In genomic region chr11:63460146-63460545, GRCm38 (mm10) we compare ENCODE assay signal across 23 mouse cellular contexts.
DNase-seq lines count a peak whose midpoint lies in the region; TF ChIP-seq lines count a peak whose summit lies in the region.
"Had no signal": no experiment of that assay in that cellular context is flagged by ENCODE, and none has a peak within 500 bp of the region (broad histone marks: within the 10 kb centered on the region; RNA-seq: fewer than 3 reads in every experiment).

No protein-coding gene starts in this region.

- H3K4me2 ChIP-seq in myocyte (ENCODE audit: low read depth): peak overlapping the region; percentile 44
- H3K4me2 ChIP-seq: heart, embryonic 12.5 days; heart, embryonic 15.5 days; hindbrain, embryonic 15.5 days had no signal

- H3K79me2 ChIP-seq in myocyte (ENCODE audit: control insufficient read depth, insufficient read depth): no peaks in the 10 kb centered on the region

- no peaks in the 10 kb centered on the region for H3K27me3 ChIP-seq in myocyte (ENCODE audit: control insufficient read depth, insufficient read depth, insufficient read length)
- H3K27me3 ChIP-seq: CH12.LX; heart, embryonic 15.5 days had no signal

- H3K36me3 ChIP-seq in myocyte (ENCODE audit: control insufficient read depth, insufficient read depth): no peaks in the 10 kb centered on the region
- H3K36me3 ChIP-seq: G1E; heart, embryonic 12.5 days; heart, embryonic 15.5 days; hindbrain, embryonic 15.5 days had no signal

- peak; percentile 7 for DNase-seq in lung, postnatal 36 days
- no peak for DNase-seq in lung, postnatal 14 days
- DNase-seq in testis, postnatal 10 days (ENCODE audit: low spot score): peak; percentile 19
- DNase-seq in testis, postnatal 14 days (ENCODE audit: low spot score): no peak
- DNase-seq in left cerebral cortex, postnatal 10 days (ENCODE audit: extremely low spot score in 1 of 2, low spot score in 2 of 2): no peak
- DNase-seq: adrenal gland, adult 2 months; adrenal gland, postnatal 14 days; B cell, adult 2 months; cerebellum, adult 11-12 months; cerebellum, adult 8-10 months; cerebellum, postnatal 14 days; forebrain, postnatal 0 days; gastrocnemius, adult 2 months; gastrocnemius, postnatal 14 days; heart, adult 18-20 months; heart, postnatal 10 days; heart, postnatal 36 days had no signal

- intact Hi-C loops in left cerebral cortex, postnatal 10 days (cut with DNase I): no loop called here

- no peak for TF ChIP-seq POLR2A in myocyte (IDR thresholded peaks at IDR 0.05; ENCODE audit: insufficient read length, low read depth)

- H3ac ChIP-seq in myocyte (ENCODE audit: control insufficient read depth, insufficient read length): no peak overlapping the region

- no peak overlapping the region for H3K4me3 ChIP-seq in myocyte
- H3K4me3 ChIP-seq: gastrocnemius, adult 2 months; heart, embryonic 12.5 days; heart, embryonic 15.5 days; hindbrain, embryonic 15.5 days had no signal

TF ChIP-seq in myocyte, 11 proteins besides CTCF, POLR2A, EP300 and RAD21:
- no peak for TF ChIP-seq E2F4 (IDR thresholded peaks at IDR 0.05; ENCODE audit: insufficient read depth)
- no peak for TF ChIP-seq TCF3 (IDR thresholded peaks at IDR 0.05; ENCODE audit: insufficient read length, low read depth)
- no peak for TF ChIP-seq CEBPB (IDR thresholded peaks at IDR 0.05; ENCODE audit: insufficient read depth, poor library complexity, severe bottlenecking)
- TF ChIP-seq REST (IDR thresholded peaks at IDR 0.05; ENCODE audit: insufficient read depth, insufficient read length): no peak
- TF ChIP-seq MYOG (IDR thresholded peaks at IDR 0.05; ENCODE audit: control insufficient read depth in 1 of 3, insufficient read depth in 1 of 3, insufficient read length in 2 of 3, low read depth in 2 of 3): no peak
- no peak for TF ChIP-seq MAX (IDR thresholded peaks at IDR 0.05; ENCODE audit: low read depth)
- no peak for TF ChIP-seq SRF (IDR thresholded peaks at IDR 0.05; ENCODE audit: control insufficient read depth, insufficient read length, low read depth)
- TF ChIP-seq POLR2AphosphoS2 (IDR thresholded peaks at IDR 0.05; ENCODE audit: insufficient read length, low read depth): no peak
- no peak for TF ChIP-seq TCF12 (IDR thresholded peaks at IDR 0.05; ENCODE audit: insufficient read depth, poor library complexity, severe bottlenecking)
- TF ChIP-seq MYOD1 (IDR thresholded peaks at IDR 0.05; ENCODE audit: control insufficient read depth in 1 of 3, insufficient read length in 2 of 3, low read depth in 2 of 3): no peak
- no peak for TF ChIP-seq USF1 (IDR thresholded peaks at IDR 0.05; ENCODE audit: low read depth)
TF ChIP-seq in myocyte: peak in this region for 0.

Comparison
In these comparisons a context has a peak if more than half of its experiments do, and no peak if none do; other contexts are left out.
1. DNase-seq: peak in lung, postnatal 36 days (single experiment) and testis, postnatal 10 days (single experiment); none in lung, postnatal 14 days (single experiment), testis, postnatal 14 days (single experiment) and left cerebral cortex, postnatal 10 days (0 of 2).